Mouse (Mus musculus) gonadal fat pad, adult 2 months (tissue): ENCODE measurements around the gene Zfp646. TPM values are rescaled to one million over a fixed set of nuclear protein-coding genes. Genes with fewer than 3 reads are reported as not detected.

Experiments
- DNase-seq: peaks from one replicate; pipeline ENCODE4 v3.0.0-alpha.2; 2012; ENCODE audit warnings: low read depth
- polyA plus RNA-seq: library from polyadenylated mRNA; depleted of rRNA; stranded (reverse); fragments of >200 nt; gene quantifications from 2 replicates; pipeline ENCODE4 v1.2.3, GENCODE M21; 2012; rRNA removed

The Zfp646 gene
- polyA plus RNA-seq, 1 experiment = 18.3 TPM

DNA sequence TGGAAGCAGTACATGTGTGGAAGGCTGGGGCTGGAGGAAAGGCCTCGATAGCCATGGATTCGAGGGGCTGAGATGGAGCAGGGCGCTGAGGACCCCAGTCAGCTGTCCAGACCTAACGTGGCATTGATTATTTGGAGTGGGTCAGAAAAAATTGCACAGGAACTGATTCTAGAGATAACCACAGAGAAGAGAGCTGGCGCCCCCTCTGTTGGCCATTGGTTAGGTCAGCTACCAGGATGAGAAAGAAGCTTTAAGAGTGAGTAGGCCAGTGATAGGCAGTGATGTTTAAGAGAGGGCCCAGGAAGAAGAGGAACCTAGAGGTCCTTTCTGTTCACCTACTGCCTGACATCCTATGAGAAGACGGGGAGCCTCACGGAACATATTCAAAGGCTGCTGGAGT is 43.3 kb downstream of the Zfp646 start:
- DNase-seq = no peak

DNA sequence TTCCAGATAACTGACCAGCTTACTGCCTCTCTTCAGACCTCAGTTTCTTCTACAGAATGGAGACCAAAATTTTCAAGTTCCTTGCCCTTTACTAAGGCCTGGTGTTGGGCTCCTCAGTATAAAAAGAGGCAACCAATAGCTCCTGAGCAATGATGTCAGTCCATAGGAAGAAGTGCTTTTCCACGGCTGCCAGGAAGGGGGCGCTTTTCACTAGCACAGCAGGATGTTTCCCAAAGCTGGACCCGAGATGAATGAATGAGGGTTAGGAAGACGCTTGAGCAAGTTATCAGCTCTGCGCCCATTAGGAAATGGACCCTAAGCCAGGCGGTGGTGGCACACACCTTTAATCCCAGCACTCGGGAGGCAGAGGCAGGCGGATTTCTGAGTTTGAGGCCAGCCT is 45.5 kb downstream of the Zfp646 start:
- no peak for DNase-seq

DNA sequence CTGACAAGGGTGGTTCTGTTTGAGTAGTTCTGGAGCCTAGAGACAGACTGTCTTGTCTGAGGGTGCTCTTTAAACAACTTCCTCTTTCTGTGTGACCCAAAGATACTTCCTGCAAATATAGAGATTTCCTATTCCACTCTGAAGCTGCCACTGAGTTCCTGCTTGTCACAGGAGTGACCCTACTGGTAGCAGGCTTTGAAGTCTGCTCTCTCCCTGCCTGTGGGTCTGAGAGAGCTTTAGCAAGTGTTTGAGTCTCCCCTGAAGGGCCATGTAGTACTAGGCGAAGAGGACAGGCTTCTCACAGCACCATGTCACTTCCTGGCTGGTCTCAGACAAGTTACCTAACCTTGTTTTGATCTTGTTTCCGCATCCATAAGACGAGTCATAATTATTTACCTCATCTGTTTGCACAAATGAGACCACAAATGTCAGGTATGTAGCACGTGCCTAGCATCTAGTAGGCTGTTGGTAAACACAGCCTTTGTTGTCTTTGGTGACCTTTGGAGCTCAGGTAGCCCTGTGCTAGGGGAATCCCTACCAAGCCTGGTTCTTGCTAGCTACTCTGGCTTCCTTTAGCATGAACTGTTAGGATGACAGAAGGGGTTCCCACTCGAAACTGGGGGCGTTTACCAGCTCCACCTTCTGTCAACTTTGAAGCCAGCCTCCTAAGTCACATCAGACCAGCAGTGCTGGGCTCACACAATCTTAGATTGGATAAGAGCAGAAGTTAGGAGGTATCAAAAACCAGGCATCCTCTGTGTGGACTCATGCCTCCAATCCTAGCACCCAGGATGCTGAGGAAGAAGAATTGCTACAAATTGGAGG is 46.6 kb downstream of the Zfp646 start:
- DNase-seq = no peak

DNA sequence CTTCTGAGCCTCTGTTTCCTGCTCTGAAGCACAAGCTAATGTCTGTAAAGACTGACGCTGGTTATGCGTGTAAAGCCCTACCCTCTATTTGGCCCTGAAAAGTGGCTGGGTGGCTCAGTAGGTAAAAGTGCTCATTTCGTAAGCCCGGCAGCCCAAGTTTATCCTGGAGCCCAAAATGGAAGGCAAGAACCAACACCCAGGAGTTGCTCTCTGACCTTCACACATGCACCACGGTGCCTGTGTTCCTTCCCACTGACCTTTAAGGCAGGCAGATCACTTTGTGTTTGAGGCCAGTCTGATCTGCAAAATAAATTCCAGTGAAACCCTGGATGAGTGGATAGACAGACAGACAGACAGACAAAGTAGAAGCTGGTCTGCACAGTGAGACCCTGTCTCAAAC is 47.7 kb downstream of the Zfp646 start:
- no peak for DNase-seq

GRCm38 (mm10) chr7:127925252-127925651 is 49.2 kb downstream of the Zfp646 start:
- peak; percentile 96 for DNase-seq

- no peak for DNase-seq
These were observed 50.0 kb downstream of the Zfp646 start for GRCm38 (mm10) chr7:127926066-127926465.

DNA sequence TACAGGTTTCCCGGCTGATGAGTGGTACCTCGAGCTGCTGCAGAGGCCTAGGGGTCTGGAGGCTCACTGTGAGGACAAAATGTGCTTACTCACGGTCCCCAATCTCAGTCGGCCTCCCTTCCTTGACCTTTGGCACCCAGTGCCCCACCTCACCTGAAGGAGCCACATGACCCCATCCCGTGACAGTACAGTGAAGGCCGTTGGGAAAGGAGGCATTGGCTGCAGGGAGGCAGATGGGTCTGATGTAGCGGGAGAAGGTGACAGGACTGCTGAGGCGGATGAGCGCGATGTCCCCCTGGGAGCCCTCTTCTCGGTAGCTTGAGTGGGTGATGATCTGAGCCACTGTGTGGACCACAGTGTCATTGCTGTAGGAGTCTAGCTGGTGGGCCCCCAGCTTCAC is 50.8 kb downstream of the Zfp646 start:
- no peak for DNase-seq

DNA sequence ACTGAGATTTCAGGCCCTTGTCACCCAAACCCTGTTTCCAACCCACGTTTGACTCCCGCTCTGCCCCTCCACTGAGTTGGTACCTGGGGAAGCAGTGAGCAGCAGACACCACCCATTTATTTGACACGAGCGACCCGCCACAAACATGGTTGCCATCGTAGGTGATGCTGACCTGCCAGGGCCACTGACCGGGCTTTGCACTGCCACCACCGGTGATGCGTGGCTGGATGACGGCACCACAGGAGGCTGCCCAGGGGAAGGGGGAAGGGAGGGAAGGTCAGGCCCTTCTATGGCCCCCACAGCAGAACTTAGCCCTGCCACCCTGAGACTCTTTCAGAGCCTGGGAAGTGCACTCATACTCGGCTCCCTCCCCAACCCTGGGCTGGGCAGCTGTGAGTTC is 51.7 kb downstream of the Zfp646 start:
- DNase-seq = no peak

GRCm38 (mm10) chr7:127928596-127928995 is 52.6 kb downstream of the Zfp646 start:
- DNase-seq = no peak

DNA sequence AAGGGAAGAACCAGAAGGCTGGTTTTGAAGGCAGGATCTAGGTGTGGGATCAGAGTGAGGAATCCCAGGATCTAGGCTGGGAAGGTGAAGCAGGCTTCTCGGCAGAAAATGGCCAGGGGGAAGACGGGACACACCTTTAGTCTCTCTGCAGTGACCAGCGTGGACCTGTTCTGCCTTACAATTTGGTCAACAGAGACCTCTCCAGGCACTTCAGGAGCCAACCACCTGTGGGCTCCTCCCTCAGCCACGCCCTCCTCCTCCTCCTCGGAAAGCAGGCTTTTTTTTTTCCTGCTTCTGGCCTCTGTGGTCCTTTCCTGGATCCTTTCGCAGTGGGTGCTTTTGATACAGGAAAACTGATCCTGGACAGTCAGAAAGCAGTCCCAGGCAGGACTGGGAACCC is 53.9 kb downstream of the Zfp646 start, which contains the start of gene Prss8:
Gene Prss8, minus strand, starts transcription at position 182 of the 400 bp plus-strand sequence.
- no peak for DNase-seq

DNA sequence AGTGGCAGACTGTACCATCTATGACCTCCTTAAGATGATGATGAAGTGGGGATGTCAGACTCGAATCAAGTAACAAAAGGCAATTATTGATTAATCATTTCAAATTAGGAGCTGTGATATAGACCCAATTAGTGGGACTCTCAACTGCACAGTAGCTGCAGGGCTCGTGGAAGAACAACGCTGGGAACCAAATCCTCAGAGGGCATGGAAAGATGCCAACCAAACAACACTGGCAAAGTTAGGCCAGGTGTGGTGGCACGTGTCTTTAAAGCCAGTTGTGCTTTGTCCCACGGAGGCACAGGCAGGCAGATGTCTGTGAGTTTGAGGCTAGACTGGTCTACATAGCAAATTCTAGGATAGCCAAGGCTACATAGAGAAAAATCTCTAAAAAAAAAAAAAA is 54.6 kb downstream of the Zfp646 start:
- no peak for DNase-seq

GRCm38 (mm10) chr7:127931351-127932135 is 55.5 kb downstream of the Zfp646 start:
- DNase-seq = no peak

DNA sequence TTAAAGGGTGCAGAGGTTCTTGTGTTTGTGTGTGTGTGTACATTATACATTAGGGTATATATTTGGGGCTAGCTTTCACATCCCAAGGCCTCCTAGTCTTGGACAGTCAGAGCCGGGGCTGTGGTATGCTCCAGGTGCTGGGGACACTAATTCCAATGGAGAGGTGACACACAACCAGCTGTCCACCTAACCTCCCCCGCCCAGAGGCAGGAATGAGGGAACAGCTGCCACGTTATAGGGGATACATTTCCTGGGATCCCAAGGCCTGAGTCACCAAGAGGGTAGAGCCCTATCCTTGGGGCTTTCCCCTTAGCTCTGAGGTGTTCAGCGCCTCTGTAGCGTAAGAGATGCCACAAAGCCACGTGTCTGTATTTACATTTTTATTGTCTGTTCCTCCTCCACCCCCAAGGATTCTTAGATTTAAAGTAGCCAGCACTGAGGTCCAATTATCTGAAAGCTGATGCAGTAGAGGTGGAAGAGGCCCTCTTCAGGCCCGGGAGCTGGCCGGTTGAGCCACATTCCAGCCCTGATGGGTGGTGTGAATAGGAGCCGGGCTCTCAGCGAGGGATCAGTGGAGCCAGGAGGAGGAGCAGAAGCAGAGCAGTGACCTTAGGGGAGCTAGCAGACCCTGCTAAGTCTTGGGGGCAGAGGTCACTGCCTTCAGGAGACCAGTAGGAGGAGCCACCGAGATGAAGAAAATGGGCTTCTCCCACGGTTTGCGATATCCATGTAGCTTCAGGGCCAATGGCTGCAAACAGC is 56.4 kb downstream of the Zfp646 start:
- DNase-seq = no peak

DNA sequence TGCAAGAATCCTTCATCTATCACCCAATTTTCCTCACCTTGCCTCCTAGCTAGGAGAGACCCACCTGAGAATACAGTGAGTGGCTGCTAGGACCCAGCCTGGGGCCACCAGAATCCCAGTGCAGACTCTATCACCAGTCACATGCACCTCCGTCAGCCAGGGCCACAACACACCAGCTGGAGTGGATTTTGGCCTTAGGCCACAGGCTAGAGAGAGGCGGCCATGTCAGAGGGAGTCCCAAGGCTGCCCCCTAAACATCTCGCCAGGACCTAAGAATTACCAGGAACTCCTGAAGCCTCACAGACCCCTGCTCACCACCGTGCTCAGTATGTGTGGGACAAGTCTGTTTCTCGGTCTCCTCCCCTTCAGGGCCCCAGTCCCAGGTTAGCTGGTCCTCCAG is 58.1 kb downstream of the Zfp646 start:
- no peak for DNase-seq

DNA sequence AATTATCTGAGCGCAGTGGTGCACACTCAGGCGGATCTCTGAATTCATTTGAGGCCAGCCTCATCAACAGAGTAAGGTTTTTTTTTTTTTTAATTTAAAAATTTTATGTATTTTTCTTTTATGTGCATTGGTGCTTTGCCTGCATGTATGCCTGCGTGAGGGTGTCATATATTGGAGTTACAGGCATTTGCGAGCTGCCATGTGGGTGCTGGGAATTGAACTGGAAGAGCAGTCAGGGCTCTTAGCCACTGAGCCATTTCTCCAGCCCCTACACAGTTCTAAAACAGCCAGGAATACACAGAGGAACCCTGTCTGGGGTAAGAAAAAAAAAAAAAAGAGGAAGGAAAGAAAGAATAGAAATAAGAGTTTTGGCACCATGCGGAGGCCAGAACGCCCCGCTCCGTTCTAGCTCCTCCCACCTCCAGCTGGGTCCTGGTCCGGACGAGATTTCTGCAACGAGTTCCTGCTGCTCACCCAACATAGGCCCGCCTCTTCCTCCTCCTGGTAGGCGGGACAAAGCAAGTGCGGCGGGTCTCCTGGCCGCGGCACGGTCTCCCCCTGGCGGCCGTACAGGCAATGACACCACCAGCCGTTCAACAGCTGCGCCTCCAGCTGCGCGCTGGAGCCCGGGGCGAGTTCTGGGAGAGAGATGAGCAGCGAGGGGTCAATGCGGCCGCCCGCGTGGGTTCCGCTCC is 59.2 kb downstream of the Zfp646 start:
- no peak for DNase-seq

Other genes starting within 250 kb of the Zfp646 start
- gene Bcl7c, start 167.3 kb upstream of the Zfp646 start, polyA plus RNA-seq = 21.2 and 30.4 TPM in 2 replicates
- gene Ctf1, start 163.5 kb upstream of the Zfp646 start, polyA plus RNA-seq = 21.0 and 35.9 TPM in 2 replicates
- not detected in 2 replicates for gene Ctf2, start 144.1 kb upstream of the Zfp646 start, polyA plus RNA-seq
- gene Fbxl19, start 131.7 kb upstream of the Zfp646 start, polyA plus RNA-seq = 25.7 and 26.8 TPM in 2 replicates
- 27.1 and 37.9 TPM in 2 replicates for gene Orai3, start 106.4 kb upstream of the Zfp646 start, polyA plus RNA-seq
- gene Setd1a, start 99.6 kb upstream of the Zfp646 start, polyA plus RNA-seq = 7.6 and 11.8 TPM in 2 replicates
- gene Gm49388, start 90.6 kb upstream of the Zfp646 start, polyA plus RNA-seq = not detected in 2 replicates
- gene Hsd3b7, start 75.6 kb upstream of the Zfp646 start, polyA plus RNA-seq = 103 and 120 TPM in 2 replicates
- gene Stx4a, start 51.9 kb upstream of the Zfp646 start, polyA plus RNA-seq = 76.2 and 82.5 TPM in 2 replicates
- gene Stx1b, start 51.7 kb upstream of the Zfp646 start, polyA plus RNA-seq = 16.6 and 24.0 TPM in 2 replicates
- gene Zfp668, start 607 bp downstream of the Zfp646 start, polyA plus RNA-seq = 5.9 and 8.2 TPM in 2 replicates
- 1.9 and 2.6 TPM in 2 replicates for gene Prss53, start 14.7 kb downstream of the Zfp646 start, polyA plus RNA-seq
- not detected in 2 replicates for gene Gm21974, start 19.2 kb downstream of the Zfp646 start, polyA plus RNA-seq
- gene Vkorc1, start 19.4 kb downstream of the Zfp646 start, polyA plus RNA-seq = 246 and 309 TPM in 2 replicates
- 118 and 137 TPM in 2 replicates for gene Bckdk, start 27.9 kb downstream of the Zfp646 start, polyA plus RNA-seq
- 15.9 and 16.4 TPM in 2 replicates for gene Kat8, start 36.3 kb downstream of the Zfp646 start, polyA plus RNA-seq
- 80.4 and 83.4 TPM in 2 replicates for gene Prss8, start 53.9 kb downstream of the Zfp646 start, polyA plus RNA-seq
- gene Prss36, start 70.5 kb downstream of the Zfp646 start, polyA plus RNA-seq = 23.6 and 29.7 TPM in 2 replicates
- gene Fus, start 91.2 kb downstream of the Zfp646 start, polyA plus RNA-seq = 285 and 355 TPM in 2 replicates
- gene Pycard, start 117.6 kb downstream of the Zfp646 start, polyA plus RNA-seq = 45.2 and 50.8 TPM in 2 replicates
- gene Trim72, start 127.7 kb downstream of the Zfp646 start, polyA plus RNA-seq = 1.2 and 1.6 TPM in 2 replicates
- 13.7 and 17.3 TPM in 2 replicates for gene Itgam, start 186.4 kb downstream of the Zfp646 start, polyA plus RNA-seq
- gene Gm49368, start 186.5 kb downstream of the Zfp646 start, polyA plus RNA-seq = not detected in 2 replicates